Mouse (Mus musculus): ENCODE data around the gene Galnt17.

DNA sequence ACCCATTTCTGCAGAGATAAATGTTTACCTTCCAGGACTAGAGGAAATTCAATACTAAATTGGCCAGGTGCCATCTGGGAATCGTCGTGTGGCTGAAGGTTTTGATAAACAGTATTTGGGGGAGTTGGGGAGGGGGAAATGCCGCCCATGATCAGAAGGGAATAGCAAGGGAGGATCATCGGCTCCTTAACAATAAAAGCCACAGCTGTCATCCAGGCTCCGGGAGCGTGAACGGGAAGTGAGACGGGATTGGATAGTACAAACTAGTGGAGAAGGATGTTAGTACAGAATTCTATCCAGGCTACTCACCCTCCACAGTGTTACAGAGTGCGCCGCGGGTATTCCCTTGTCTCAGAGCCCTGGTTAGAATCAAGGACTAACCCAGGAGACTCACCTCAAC is 219.4 kb downstream of the Galnt17 start:
- TF ChIP-seq EP300 (IDR thresholded peaks at IDR 0.05; ENCODE audit: insufficient read depth, low read depth, low read length) (no peak), CTCF (IDR thresholded peaks at IDR 0.05; ENCODE audit: low read depth, low read length) (no peak)
